Mouse (Mus musculus) kidney, embryonic 14.5 days (tissue): ENCODE measurements around the gene Ak5. TPM values are rescaled to one million over a fixed set of nuclear protein-coding genes. Genes with fewer than 3 reads are reported as not detected.
"Not testable (repeated sequence)": the region's sequence is repeated elsewhere in the genome, so short reads cannot be mapped to it uniquely, and the experiment has no call there.

Experiments used
- ATAC-seq: fragments of 200-750 bp; cut with Nextera tagmentation; 2 replicates; pipeline ENCODE4 v1.8.0; 2017; ENCODE audit warnings: moderate number of reproducible peaks, mild to moderate bottlenecking, moderate TSS enrichment, moderate library complexity; ENCODE audit not compliant: low FRiP score, low TSS enrichment
- H3K27ac ChIP-seq: fragments of 300-500 bp; sonication (generic); 2 replicates; pipeline ENCODE4 v1.5.1; 2014; ENCODE audit warnings: low read depth, mild to moderate bottlenecking, low read length, moderate library complexity, mixed read lengths
- H3K27me3 ChIP-seq: fragments of 300-500 bp; sonication (generic); 2 replicates; pipeline ENCODE4 v1.6.1; 2014; ENCODE audit warnings: mild to moderate bottlenecking, low read length; ENCODE audit not compliant: control insufficient read depth, insufficient read depth
- H3K36me3 ChIP-seq: fragments of 300-500 bp; sonication (generic); 2 replicates; pipeline ENCODE4 v1.6.1; 2014; ENCODE audit warnings: low read length, mixed read lengths; ENCODE audit not compliant: control insufficient read depth, insufficient read depth
- H3K4me1 ChIP-seq: fragments of 300-500 bp; sonication (generic); 2 replicates; pipeline ENCODE4 v1.6.1; 2014; ENCODE audit warnings: low read length, mixed read lengths; ENCODE audit not compliant: control insufficient read depth, insufficient read depth
- H3K4me2 ChIP-seq: fragments of 300-500 bp; sonication (generic); replicated peaks from 2 replicates; pipeline ENCODE4 v1.6.1; 2014; ENCODE audit warnings: low read depth, mild to moderate bottlenecking, low read length
- H3K4me3 ChIP-seq: fragments of 300-500 bp; sonication (generic); 2 replicates; pipeline ENCODE4 v1.5.1; 2014; ENCODE audit warnings: mild to moderate bottlenecking, low read length
- H3K9ac ChIP-seq: fragments of 300-500 bp; sonication (generic); 2 replicates; pipeline ENCODE4 v1.6.1; 2014; ENCODE audit warnings: low read depth, mild to moderate bottlenecking, low read length, moderate library complexity
- H3K9me3 ChIP-seq: fragments of 300-500 bp; sonication (generic); 2 replicates; pipeline ENCODE4 v1.6.1; 2016; ENCODE audit warnings: low read length; ENCODE audit not compliant: control insufficient read depth
- WGBS: fragments of 180-500 bp; shearing (Covaris S2); extraction: QIAGEN DNeasy Blood & Tissue Kit; methylation state at CpG from one replicate; pipeline ENCODE4 v1.1.7; 2014; 5-methylcytosine and 5-hydroxymethylcytosine counted together
- polyA plus RNA-seq: library from polyadenylated mRNA; unstranded; fragments of >200 nt; fragmentation: Nextera tagmentation; extraction: Ambion mirVana; gene quantifications from 2 replicates; pipeline ENCODE4 v1.2.1, GENCODE M21; 2014

The Ak5 gene
- polyA plus RNA-seq, 1 experiment from 2014 or later: 2.1 TPM

- H3K27ac ChIP-seq: no peak overlapping the region
- H3K4me2 ChIP-seq: no peak overlapping the region
- H3K9ac ChIP-seq: no peak overlapping the region
- peaks cover 8% of the 10 kb centered on the region; the same call in 1 of the 2 replicates for H3K4me1 ChIP-seq
- no peaks in the 10 kb centered on the region for H3K9me3 ChIP-seq
- peaks cover 14% of the 10 kb centered on the region; the same call in 1 of the 2 replicates for H3K36me3 ChIP-seq
- 92% methylated on average over 3 of the region's 3 CpGs for WGBS
- H3K4me3 ChIP-seq: no peak overlapping the region
- ATAC-seq: no peak
- no peaks in the 10 kb centered on the region for H3K27me3 ChIP-seq
These were observed 203.7 kb downstream of the Ak5 start for GRCm38 (mm10) chr3:152464462-152464861.

- Histone ChIP-seq H3K4me3 (no peak overlapping the region), H3K27ac (no peak overlapping the region), H3K9me3 (no peaks in the 10 kb centered on the region), H3K4me1 (peaks cover 8% of the 10 kb centered on the region; the same call in 1 of the 2 replicates), H3K4me2 (no peak overlapping the region), H3K27me3 (no peaks in the 10 kb centered on the region), H3K9ac (no peak overlapping the region), H3K36me3 (peaks cover 19% of the 10 kb centered on the region; the same call in 1 of the 2 replicates)
- ATAC-seq: no peak
- 93% methylated on average over 10 of the region's 10 CpGs for WGBS
These were observed 205.3 kb downstream of the Ak5 start for GRCm38 (mm10) chr3:152462900-152463299.

GRCm38 (mm10) chr3:152462038-152462547 lies 206.1 kb downstream of the Ak5 start:
- H3K36me3 ChIP-seq: peaks cover 27% of the 10 kb centered on the region
- H3K9ac ChIP-seq: no peak overlapping the region
- no peak overlapping the region for H3K4me2 ChIP-seq
- H3K4me1 ChIP-seq: peaks cover 8% of the 10 kb centered on the region; the same call in 1 of the 2 replicates
- H3K4me3 ChIP-seq: no peak overlapping the region
- ATAC-seq: no peak
- no peaks in the 10 kb centered on the region for H3K9me3 ChIP-seq
- H3K27me3 ChIP-seq: no peaks in the 10 kb centered on the region
- H3K27ac ChIP-seq: no peak overlapping the region
- 90% methylated on average over 10 of the region's 10 CpGs for WGBS

GRCm38 (mm10) chr3:152460802-152461201 lies 207.4 kb downstream of the Ak5 start:
- ATAC-seq: peak; percentile 60; the same call in 1 of the 2 replicates
- H3K36me3 ChIP-seq: peaks cover 40% of the 10 kb centered on the region
- H3K9ac ChIP-seq: no peak overlapping the region
- no peak overlapping the region for H3K4me3 ChIP-seq
- no peaks in the 10 kb centered on the region for H3K9me3 ChIP-seq
- no peak overlapping the region for H3K4me2 ChIP-seq
- H3K27ac ChIP-seq: no peak overlapping the region
- no peaks in the 10 kb centered on the region for H3K27me3 ChIP-seq
- WGBS: 22% methylated on average over 4 of the region's 4 CpGs
- H3K4me1 ChIP-seq: peaks cover 8% of the 10 kb centered on the region; the same call in 1 of the 2 replicates

GRCm38 (mm10) chr3:152458875-152459274 lies 209.3 kb downstream of the Ak5 start:
- H3K27me3 ChIP-seq, H3K4me1 ChIP-seq, ATAC-seq, H3K4me3 ChIP-seq, H3K4me2 ChIP-seq, H3K9ac ChIP-seq, H3K9me3 ChIP-seq, H3K27ac ChIP-seq: not testable (repeated sequence)
- WGBS: 88% methylated on average over 4 of the region's 4 CpGs
- peaks cover 57% of the 10 kb centered on the region for H3K36me3 ChIP-seq

GRCm38 (mm10) chr3:152457308-152458035 lies 210.7 kb downstream of the Ak5 start:
- Histone ChIP-seq H3K27me3 (no peaks in the 10 kb centered on the region), H3K4me1 (peaks cover 8% of the 10 kb centered on the region; the same call in 1 of the 2 replicates), H3K9ac (no peak overlapping the region), H3K27ac (no peak overlapping the region), H3K9me3 (no peaks in the 10 kb centered on the region), H3K4me2 (no peak overlapping the region), H3K36me3 (peaks cover 60% of the 10 kb centered on the region), H3K4me3 (no peak overlapping the region)
- ATAC-seq: no peak
- 88% methylated on average over 2 of the region's 2 CpGs for WGBS

GRCm38 (mm10) chr3:152453163-152453562 lies 215.0 kb downstream of the Ak5 start:
- Histone ChIP-seq H3K36me3 (peaks cover 83% of the 10 kb centered on the region), H3K9ac (no peak overlapping the region), H3K9me3 (no peaks in the 10 kb centered on the region), H3K4me1 (no peaks in the 10 kb centered on the region), H3K27me3 (no peaks in the 10 kb centered on the region), H3K4me2 (no peak overlapping the region), H3K27ac (no peak overlapping the region), H3K4me3 (no peak overlapping the region)
- 80% methylated on average over 2 of the region's 4 CpGs for WGBS
- ATAC-seq: no peak

GRCm38 (mm10) chr3:152446966-152447365 lies 221.2 kb downstream of the Ak5 start:
- Histone ChIP-seq H3K27ac (no peak overlapping the region), H3K4me3 (no peak overlapping the region), H3K9ac (no peak overlapping the region), H3K4me1 (no peaks in the 10 kb centered on the region), H3K4me2 (no peak overlapping the region), H3K9me3 (no peaks in the 10 kb centered on the region), H3K27me3 (no peaks in the 10 kb centered on the region), H3K36me3 (peaks cover 41% of the 10 kb centered on the region)
- no peak for ATAC-seq
- WGBS: 93% methylated on average over 1 of the region's 1 CpGs

- peaks cover 17% of the 10 kb centered on the region for H3K36me3 ChIP-seq
- no peak overlapping the region for H3K27ac ChIP-seq
- no peaks in the 10 kb centered on the region for H3K4me1 ChIP-seq
- no peaks in the 10 kb centered on the region for H3K9me3 ChIP-seq
- no peak overlapping the region for H3K4me3 ChIP-seq
- H3K4me2 ChIP-seq: no peak overlapping the region
- no peaks in the 10 kb centered on the region for H3K27me3 ChIP-seq
- ATAC-seq: no peak
- WGBS: 71% methylated on average over 3 of the region's 3 CpGs
- H3K9ac ChIP-seq: no peak overlapping the region
These were observed 224.0 kb downstream of the Ak5 start for GRCm38 (mm10) chr3:152444114-152444513.
